Mouse (Mus musculus) CH12.LX (cell line): ENCODE results near the gene Slc9a8.

ENCODE experiments used
- CTCF ChIP-seq, 2 experiments: IDR thresholded peaks in 1 of 2; conservative IDR thresholded peaks in 1 of 2; 2 replicates each; pipeline ENCODE4 v1.5.1; 2011 to 2012; ENCODE audit warnings: low read depth in 2 of 2, low read length in 2 of 2, improper control_type of control experiment in 1 of 2, inconsistent platforms in 1 of 2, mild to moderate bottlenecking in 1 of 2, moderate library complexity in 1 of 2
- IRF4 ChIP-seq: IDR thresholded peaks from 2 replicates; pipeline ENCODE4 v1.6.1; 2014; ENCODE audit warnings: low read depth, mild to moderate bottlenecking, inconsistent platforms, low read length, improper control_type of control experiment
- KAT2A ChIP-seq: IDR thresholded peaks from 2 replicates; pipeline ENCODE4 v1.6.1; 2012; ENCODE audit warnings: low read length, improper control_type of control experiment, inconsistent platforms; ENCODE audit not compliant: insufficient replicate concordance
- MEF2A ChIP-seq: IDR thresholded peaks from 2 replicates; pipeline ENCODE4 v1.6.1; 2014; ENCODE audit warnings: low read depth, mild to moderate bottlenecking, inconsistent platforms, low read length, improper control_type of control experiment, borderline replicate concordance
- NRF1 ChIP-seq: IDR thresholded peaks from 2 replicates; pipeline ENCODE4 v1.6.1; 2014; ENCODE audit warnings: low read depth, mild to moderate bottlenecking, inconsistent platforms, low read length, improper control_type of control experiment, moderate library complexity
- POLR2A ChIP-seq: IDR thresholded peaks from 2 replicates; pipeline ENCODE4 v1.6.1; 2011; ENCODE audit warnings: low read depth, mild to moderate bottlenecking, improper control_type of control experiment, low read length
- RCOR1 ChIP-seq: conservative IDR thresholded peaks from 2 replicates; pipeline ENCODE4 v1.6.1; 2012; ENCODE audit warnings: low read depth, mild to moderate bottlenecking, inconsistent platforms, low read length, improper control_type of control experiment
- UBTF ChIP-seq: IDR thresholded peaks from 2 replicates; pipeline ENCODE4 v1.6.1; 2012; ENCODE audit warnings: low read depth, mild to moderate bottlenecking, inconsistent platforms, low read length, improper control_type of control experiment, moderate library complexity

DNA sequence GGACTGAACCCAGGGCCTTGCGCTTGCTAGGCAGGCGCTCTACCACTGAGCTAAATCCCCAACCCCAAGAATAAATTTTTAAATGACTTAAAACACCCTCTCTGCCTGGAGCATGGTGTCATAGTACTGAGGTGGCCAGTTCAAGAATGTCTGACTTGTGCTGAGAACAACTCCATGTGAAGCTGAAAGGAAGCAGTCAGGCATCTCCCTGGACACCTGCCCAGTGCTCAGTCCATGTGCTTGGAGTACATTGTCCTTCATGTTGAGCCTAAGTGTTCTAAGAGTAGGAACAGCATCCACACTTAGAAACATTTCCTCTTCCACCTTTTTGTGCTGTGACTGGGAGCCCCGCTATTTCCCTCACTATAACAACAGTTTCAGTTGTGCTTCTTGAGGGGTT is 17.9 kb downstream of the Slc9a8 start:
- TF ChIP-seq NRF1 = no peak
- no peak for TF ChIP-seq KAT2A
- TF ChIP-seq MEF2A = no peak
- TF ChIP-seq POLR2A = no peak
- no peak for TF ChIP-seq CTCF (conservative IDR thresholded peaks at IDR 0.05 in 1 of 2, IDR thresholded peaks at IDR 0.05 in 1 of 2; ENCODE audit: low read depth in 2 of 2, low read length in 2 of 2)
- TF ChIP-seq RCOR1 = no peak
- no peak for TF ChIP-seq IRF4
- TF ChIP-seq UBTF = no peak
